In the genomic region with DNA sequence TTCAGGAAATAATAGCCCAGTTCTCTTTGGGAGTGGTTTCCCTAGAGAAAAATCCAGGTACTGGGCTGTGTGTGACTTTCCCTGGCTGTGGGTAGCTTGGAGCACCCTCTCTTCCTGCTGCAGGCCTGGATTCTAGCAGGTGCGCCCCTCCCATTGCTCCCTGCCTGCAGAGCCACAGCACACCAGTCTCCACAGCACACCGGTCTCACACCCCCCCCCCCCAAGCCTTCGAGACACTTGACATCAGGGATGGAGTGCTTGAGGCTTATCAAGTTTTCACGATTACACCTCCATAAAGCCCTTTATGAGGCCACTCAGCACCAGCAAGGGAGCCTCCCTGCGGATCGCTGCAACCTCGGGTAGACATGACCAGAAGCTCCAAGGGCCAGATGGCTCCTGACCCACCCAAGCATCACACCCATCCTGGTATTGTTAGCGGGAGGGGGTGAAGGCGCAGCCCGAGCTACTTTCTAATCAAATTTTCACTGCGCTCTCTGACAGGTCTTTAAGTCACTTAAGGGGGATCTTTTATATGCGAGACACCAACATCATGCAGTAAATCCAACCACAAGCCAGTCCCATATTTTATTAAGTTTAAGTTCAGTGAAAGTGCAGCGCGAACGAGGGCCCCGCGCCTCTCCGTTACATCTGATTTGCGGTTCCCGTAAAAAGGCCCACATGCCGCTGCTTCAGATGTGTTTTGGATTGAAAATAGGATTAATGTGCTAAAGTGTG, we compare ENCODE assay signal across 8 mouse cellular contexts.
DNase-seq lines count a peak whose midpoint lies in the region; ATAC-seq lines count a peak whose summit lies in the region.
"Had no signal": no experiment of that assay in that cellular context is flagged by ENCODE, and none has a peak within 500 bp of the region (broad histone marks: within the 10 kb centered on the region; RNA-seq: fewer than 3 reads in every experiment).

No protein-coding gene starts in this region.

- no peak for DNase-seq in kidney, adult 11 months
- peak; percentile 68 for DNase-seq in limb, embryonic 11.5 days (ENCODE audit: low spot score)
- DNase-seq in left cerebral cortex, adult 9 months (ENCODE audit: low spot score in 2 of 2), result no peak

- peaks cover 8% of the 10 kb centered on the region; the same call in 1 of the 2 replicates for H3K4me1 ChIP-seq in kidney, embryonic 15.5 days
- peaks cover 21% of the 10 kb centered on the region for H3K4me1 ChIP-seq in forebrain, embryonic 13.5 days
- peaks cover 12% of the 10 kb centered on the region for H3K4me1 ChIP-seq in limb, embryonic 11.5 days (ENCODE audit: control insufficient read depth, insufficient read depth, low read length)
- H3K4me1 ChIP-seq in neural tube, embryonic 15.5 days, result peaks cover 18% of the 10 kb centered on the region

- no peaks in the 10 kb centered on the region for H3K36me3 ChIP-seq in kidney, embryonic 15.5 days
- H3K36me3 ChIP-seq in forebrain, embryonic 13.5 days (ENCODE audit: poor library complexity, severe bottlenecking), result no peaks in the 10 kb centered on the region
- no peaks in the 10 kb centered on the region for H3K36me3 ChIP-seq in limb, embryonic 11.5 days (ENCODE audit: control insufficient read depth, insufficient read depth, low read length)
- no peaks in the 10 kb centered on the region for H3K36me3 ChIP-seq in neural tube, embryonic 15.5 days

- ATAC-seq in kidney, embryonic 15.5 days (replicated peaks; ENCODE audit: low FRiP score), result no peak
- ATAC-seq in forebrain, embryonic 13.5 days, result 0 out of 2 replicates have a peak, but pooled peaks have one; percentile 31
- ATAC-seq in limb, embryonic 11.5 days (ENCODE audit: insufficient number of reproducible peaks, low FRiP score, low TSS enrichment, low read depth), result peak; percentile 32; the same call in 1 of the 2 replicates
- ATAC-seq in neural tube, embryonic 15.5 days (ENCODE audit: low FRiP score), result peak; percentile 48; the same call in 1 of the 2 replicates
- ATAC-seq in granulocyte monocyte progenitor cell, adult 5-6 weeks (replicated peaks; ENCODE audit: poor library complexity, severe bottlenecking), result no peak

- no peaks in the 10 kb centered on the region for H3K9me3 ChIP-seq in kidney, embryonic 15.5 days (replicated peaks)
- no peaks in the 10 kb centered on the region for H3K9me3 ChIP-seq in forebrain, embryonic 13.5 days (replicated peaks)
- H3K9me3 ChIP-seq in limb, embryonic 11.5 days (ENCODE audit: control insufficient read depth, low read length), result no peaks in the 10 kb centered on the region
- no peaks in the 10 kb centered on the region for H3K9me3 ChIP-seq in neural tube, embryonic 15.5 days (replicated peaks)

- WGBS in kidney, embryonic 15.5 days, result 49% methylated on average over 21 of the region's 21 CpGs
- 39% methylated on average over 21 of the region's 21 CpGs for WGBS in forebrain, embryonic 13.5 days
- 19% methylated on average over 21 of the region's 21 CpGs for WGBS in limb, embryonic 11.5 days
- WGBS in neural tube, embryonic 15.5 days, result 19% methylated on average over 21 of the region's 21 CpGs

- H3K9ac ChIP-seq in kidney, embryonic 15.5 days, result no peak overlapping the region
- 0 out of 2 replicates have a peak overlapping the region, but pooled peaks have one; percentile 37 for H3K9ac ChIP-seq in forebrain, embryonic 13.5 days
- peak overlapping the region; percentile 37; the same call in 1 of the 2 replicates for H3K9ac ChIP-seq in limb, embryonic 11.5 days (ENCODE audit: low read length)
- H3K9ac ChIP-seq in neural tube, embryonic 15.5 days (replicated peaks), result peak overlapping the region; percentile 30; the same call in 1 of the 2 replicates

- no peak overlapping the region for H3K27ac ChIP-seq in kidney, embryonic 15.5 days
- H3K27ac ChIP-seq in forebrain, embryonic 13.5 days, result no peak overlapping the region
- H3K27ac ChIP-seq in limb, embryonic 11.5 days (replicated peaks; ENCODE audit: low read depth, low read length), result peak overlapping the region; percentile 73
- H3K27ac ChIP-seq in neural tube, embryonic 15.5 days (replicated peaks), result peak overlapping the region; percentile 39; the same call in 1 of the 2 replicates

- H3K4me2 ChIP-seq in kidney, embryonic 15.5 days, result peak overlapping the region; percentile 21; the same call in 1 of the 2 replicates
- H3K4me2 ChIP-seq in forebrain, embryonic 13.5 days, result peak overlapping the region; percentile 45
- H3K4me2 ChIP-seq in limb, embryonic 11.5 days (ENCODE audit: low read depth, severe bottlenecking), result peak overlapping the region; percentile 12; the same call in 1 of the 2 replicates
- peak overlapping the region; percentile 39 for H3K4me2 ChIP-seq in neural tube, embryonic 15.5 days

- no peak overlapping the region for H3K4me3 ChIP-seq in kidney, embryonic 15.5 days (replicated peaks)
- peak overlapping the region; percentile 3; the same call in 1 of the 2 replicates for H3K4me3 ChIP-seq in forebrain, embryonic 13.5 days
- no peak overlapping the region for H3K4me3 ChIP-seq in limb, embryonic 11.5 days (ENCODE audit: low read depth, low read length)
- H3K4me3 ChIP-seq in neural tube, embryonic 15.5 days (replicated peaks), result no peak overlapping the region
- H3K4me3 ChIP-seq: myocyte had no signal

- H3K27me3 ChIP-seq in kidney, embryonic 15.5 days, result no peaks in the 10 kb centered on the region
- H3K27me3 ChIP-seq in forebrain, embryonic 13.5 days, result peaks cover 55% of the 10 kb centered on the region
- no peaks in the 10 kb centered on the region for H3K27me3 ChIP-seq in limb, embryonic 11.5 days (ENCODE audit: control insufficient read depth, insufficient read depth, low read length)
- H3K27me3 ChIP-seq in neural tube, embryonic 15.5 days (replicated peaks), result no peaks in the 10 kb centered on the region

Comparison
In these comparisons a context has a peak if more than half of its experiments do, and no peak if none do; other contexts are left out.
1. ATAC-seq: peak in forebrain, embryonic 13.5 days (single experiment), limb, embryonic 11.5 days (single experiment) and neural tube, embryonic 15.5 days (single experiment); none in kidney, embryonic 15.5 days (single experiment) and granulocyte monocyte progenitor cell, adult 5-6 weeks (single experiment).
2. H3K27ac ChIP-seq: peak in limb, embryonic 11.5 days (single experiment) and neural tube, embryonic 15.5 days (single experiment); none in kidney, embryonic 15.5 days (single experiment) and forebrain, embryonic 13.5 days (single experiment).
3. Peak in every context shown above with its lines, with median percentiles within 50 percentile points of each other: H3K4me2 ChIP-seq.